Mouse (Mus musculus) megakaryocyte, embryonic 14.5 days (primary cell): ENCODE measurements around the gene Slc35g3. TPM values are rescaled to one million over a fixed set of nuclear protein-coding genes. Genes with fewer than 3 reads are reported as not detected.
"Not testable (repeated sequence)": the region's sequence is repeated elsewhere in the genome, so short reads cannot be mapped to it uniquely, and the experiment has no call there.

Experiments
- H3K27me3 ChIP-seq: replicated peaks from 2 replicates; pipeline ENCODE3; 2012; ENCODE audit warnings: inconsistent platforms
- H3K36me3 ChIP-seq: replicated peaks from 2 replicates; pipeline ENCODE3; 2012; ENCODE audit warnings: low read length, inconsistent platforms, mixed read lengths
- H3K4me1 ChIP-seq: 2 replicates; pipeline ENCODE4 v1.6.1; 2012; ENCODE audit warnings: inconsistent platforms
- H3K4me3 ChIP-seq: replicated peaks from 2 replicates; pipeline ENCODE3; 2012; ENCODE audit warnings: moderate library complexity, mild to moderate bottlenecking, inconsistent platforms
- H3K9me3 ChIP-seq: 2 replicates; pipeline ENCODE4 v1.6.1; 2012; ENCODE audit warnings: inconsistent platforms
- FLI1 ChIP-seq: IDR thresholded peaks from 2 replicates; pipeline ENCODE4 v1.6.1; 2012; ENCODE audit warnings: low read length, inconsistent platforms, mixed read lengths
- GATA1 ChIP-seq: IDR thresholded peaks from 3 replicates; pipeline ENCODE4 v1.6.1; 2012; ENCODE audit warnings: mixed read lengths, low read length, inconsistent platforms, borderline replicate concordance
- polyA plus RNA-seq: library from polyadenylated mRNA; stranded (reverse); fragments of >175 nt; gene quantifications from 2 replicates; pipeline ENCODE4 v1.2.3, GENCODE M21; 2012; ENCODE audit warnings: low replicate concordance; ENCODE audit not compliant: insufficient read depth

The Slc35g3 gene
- polyA plus RNA-seq, 1 experiment = not detected

- peak overlapping the region; percentile 94 for H3K4me3 ChIP-seq
- no peaks in the 10 kb centered on the region for H3K9me3 ChIP-seq
- no peaks in the 10 kb centered on the region for H3K27me3 ChIP-seq
- H3K36me3 ChIP-seq = no peaks in the 10 kb centered on the region
- no peak for TF ChIP-seq FLI1
- no peak for TF ChIP-seq GATA1
- peaks cover 56% of the 10 kb centered on the region for H3K4me1 ChIP-seq
Measured at GRCm38 (mm10) chr11:69758090-69758456, 3.7 kb downstream of the Slc35g3 start.

- Histone ChIP-seq H3K9me3 (no peaks in the 10 kb centered on the region), H3K4me3 (peak overlapping the region; percentile 94), H3K36me3 (no peaks in the 10 kb centered on the region), H3K27me3 (no peaks in the 10 kb centered on the region), H3K4me1 (peaks cover 62% of the 10 kb centered on the region)
- TF ChIP-seq GATA1 = no peak
- no peak for TF ChIP-seq FLI1
Measured at GRCm38 (mm10) chr11:69757303-69758089, 4.3 kb downstream of the Slc35g3 start.

GRCm38 (mm10) chr11:69754701-69755100, 7.1 kb downstream of the Slc35g3 start:
- Histone ChIP-seq H3K9me3 (no peaks in the 10 kb centered on the region), H3K36me3 (peaks cover 4% of the 10 kb centered on the region), H3K4me3 (no peak overlapping the region), H3K4me1 (peaks cover 63% of the 10 kb centered on the region), H3K27me3 (no peaks in the 10 kb centered on the region)
- TF ChIP-seq FLI1 = no peak
- TF ChIP-seq GATA1 = no peak

GRCm38 (mm10) chr11:69754233-69754632, 7.5 kb downstream of the Slc35g3 start:
- H3K27me3 ChIP-seq = no peaks in the 10 kb centered on the region
- H3K4me1 ChIP-seq = peaks cover 59% of the 10 kb centered on the region
- H3K36me3 ChIP-seq = peaks cover 8% of the 10 kb centered on the region
- TF ChIP-seq FLI1 = no peak
- no peak for TF ChIP-seq GATA1
- no peaks in the 10 kb centered on the region for H3K9me3 ChIP-seq
- H3K4me3 ChIP-seq = no peak overlapping the region

- TF ChIP-seq FLI1 = no peak
- no peak overlapping the region for H3K4me3 ChIP-seq
- H3K9me3 ChIP-seq = no peaks in the 10 kb centered on the region
- H3K36me3 ChIP-seq = peaks cover 17% of the 10 kb centered on the region
- peaks cover 59% of the 10 kb centered on the region for H3K4me1 ChIP-seq
- no peaks in the 10 kb centered on the region for H3K27me3 ChIP-seq
Measured at GRCm38 (mm10) chr11:69752686-69753085, 9.1 kb downstream of the Slc35g3 start.

- Histone ChIP-seq H3K4me3 (peak overlapping the region; percentile 75), H3K36me3 (peaks cover 26% of the 10 kb centered on the region), H3K27me3 (no peaks in the 10 kb centered on the region), H3K4me1 (peaks cover 52% of the 10 kb centered on the region), H3K9me3 (no peaks in the 10 kb centered on the region)
- TF ChIP-seq FLI1 = no peak
- no peak for TF ChIP-seq GATA1
Measured at GRCm38 (mm10) chr11:69751635-69752034, 10.1 kb downstream of the Slc35g3 start.

- H3K4me1 ChIP-seq, H3K9me3 ChIP-seq, H3K4me3 ChIP-seq, H3K27me3 ChIP-seq: not testable (repeated sequence)
- peaks cover 33% of the 10 kb centered on the region for H3K36me3 ChIP-seq
Measured at GRCm38 (mm10) chr11:69731408-69731807, 30.4 kb downstream of the Slc35g3 start.

GRCm38 (mm10) chr11:69729063-69729462, 32.7 kb downstream of the Slc35g3 start:
- TF ChIP-seq FLI1 (no peak), GATA1 (no peak)
- Histone ChIP-seq H3K27me3 (peaks cover 4% of the 10 kb centered on the region), H3K4me1 (peaks cover 2% of the 10 kb centered on the region; the same call in 1 of the 2 replicates), H3K9me3 (peaks cover 4% of the 10 kb centered on the region; the same call in 1 of the 2 replicates), H3K4me3 (no peak overlapping the region), H3K36me3 (peaks cover 10% of the 10 kb centered on the region)

GRCm38 (mm10) chr11:69725951-69726350, 35.8 kb downstream of the Slc35g3 start:
- Histone ChIP-seq H3K4me1 (peaks cover 2% of the 10 kb centered on the region; the same call in 1 of the 2 replicates), H3K4me3 (no peak overlapping the region)
- TF ChIP-seq GATA1 = no peak
- TF ChIP-seq FLI1 = no peak

GRCm38 (mm10) chr11:69723074-69723473, 38.7 kb downstream of the Slc35g3 start:
- Histone ChIP-seq H3K27me3 (peaks cover 7% of the 10 kb centered on the region), H3K4me1 (peaks cover 2% of the 10 kb centered on the region; the same call in 1 of the 2 replicates), H3K36me3 (no peaks in the 10 kb centered on the region), H3K9me3 (peaks cover 4% of the 10 kb centered on the region; the same call in 1 of the 2 replicates), H3K4me3 (no peak overlapping the region)
- TF ChIP-seq FLI1 (no peak), GATA1 (no peak)

More at GRCm38 (mm10) chr11:69725951-69726350, 35.8 kb downstream of the Slc35g3 start:
- H3K27me3 ChIP-seq = peaks cover 7% of the 10 kb centered on the region
- H3K36me3 ChIP-seq = no peaks in the 10 kb centered on the region
- H3K9me3 ChIP-seq = peaks cover 4% of the 10 kb centered on the region; the same call in 1 of the 2 replicates
